10 mouse cellular contexts compared by ENCODE assay signal in genomic region chr2:49621234-49621633, GRCm38 (mm10). TPM values are rescaled to one million over a fixed set of nuclear protein-coding genes. Genes with fewer than 3 reads are reported as not detected.
DNase-seq lines count a peak whose midpoint lies in the region; ATAC-seq lines count a peak whose summit lies in the region.
"Had no signal": no experiment of that assay in that cellular context is flagged by ENCODE, and none has a peak within 500 bp of the region (broad histone marks: within the 10 kb centered on the region; RNA-seq: fewer than 3 reads in every experiment).

No protein-coding gene starts in this region.

- 65% methylated on average over 1 of the region's 1 CpGs for WGBS in embryonic facial prominence, embryonic 11.5 days
- 74% methylated on average over 1 of the region's 1 CpGs for WGBS in hindbrain, embryonic 11.5 days
- 46% methylated on average over 1 of the region's 1 CpGs for WGBS in midbrain, embryonic 12.5 days
- WGBS in heart, embryonic 12.5 days, result 70% methylated on average over 1 of the region's 1 CpGs

- ATAC-seq in embryonic facial prominence, embryonic 11.5 days (replicated peaks; ENCODE audit: insufficient number of reproducible peaks, low FRiP score, low TSS enrichment, low read depth), result no peak
- no peak for ATAC-seq in hindbrain, embryonic 11.5 days (ENCODE audit: low FRiP score)
- no peak for ATAC-seq in midbrain, embryonic 12.5 days (ENCODE audit: low FRiP score, low read depth)
- no peak for ATAC-seq in heart, embryonic 12.5 days (ENCODE audit: insufficient number of reproducible peaks, low FRiP score)

- H3K4me2 ChIP-seq in embryonic facial prominence, embryonic 11.5 days (ENCODE audit: low read depth, low read length), result 0 out of 2 replicates have a peak overlapping the region, but pooled peaks have one; percentile 80
- peak overlapping the region; percentile 57 for H3K4me2 ChIP-seq in hindbrain, embryonic 11.5 days (replicated peaks; ENCODE audit: low read depth, low read length)
- peak overlapping the region; percentile 73 for H3K4me2 ChIP-seq in midbrain, embryonic 12.5 days (replicated peaks)
- H3K4me2 ChIP-seq in heart, embryonic 12.5 days, result no peak overlapping the region

- peak; percentile 39 for DNase-seq in MN1 (ENCODE audit: low spot score)
- DNase-seq in embryonic facial prominence, embryonic 11.5 days (ENCODE audit: low spot score), result no peak
- DNase-seq in hindbrain, embryonic 11.5 days (ENCODE audit: low spot score), result peak; percentile 28
- DNase-seq in right cerebral cortex, postnatal 36 days (ENCODE audit: low spot score in 2 of 2), result no peak
- DNase-seq in T-cell, adult 2 months (ENCODE audit: low spot score), result no peak
- DNase-seq in left cerebral cortex, adult 8-10 months (ENCODE audit: low spot score in 2 of 2), result no peak
- DNase-seq: heart, postnatal 10 days had no signal

- H3K9ac ChIP-seq in embryonic facial prominence, embryonic 11.5 days (replicated peaks; ENCODE audit: low read length), result no peak overlapping the region
- peak overlapping the region; percentile 93 for H3K9ac ChIP-seq in hindbrain, embryonic 11.5 days (ENCODE audit: low read depth, low read length)
- H3K9ac ChIP-seq in midbrain, embryonic 12.5 days (replicated peaks), result peak overlapping the region; percentile 97
- H3K9ac ChIP-seq in heart, embryonic 12.5 days, result no peak overlapping the region

- H3K4me3 ChIP-seq in embryonic facial prominence, embryonic 11.5 days (ENCODE audit: low read depth, low read length), result peak overlapping the region; percentile 90; the same call in 1 of the 2 replicates
- H3K4me3 ChIP-seq in hindbrain, embryonic 11.5 days (ENCODE audit: low read depth, low read length), result peak overlapping the region; percentile 83
- peak overlapping the region; percentile 91 for H3K4me3 ChIP-seq in midbrain, embryonic 12.5 days
- no peak overlapping the region for H3K4me3 ChIP-seq in heart, embryonic 12.5 days

- no peaks in the 10 kb centered on the region for H3K4me1 ChIP-seq in embryonic facial prominence, embryonic 11.5 days (ENCODE audit: control insufficient read depth, insufficient read depth, low read length)
- no peaks in the 10 kb centered on the region; the same call in 1 of the 2 replicates for H3K4me1 ChIP-seq in hindbrain, embryonic 11.5 days (replicated peaks; ENCODE audit: control insufficient read depth, insufficient read depth, low read length)
- peaks cover 21% of the 10 kb centered on the region for H3K4me1 ChIP-seq in midbrain, embryonic 12.5 days
- H3K4me1 ChIP-seq in heart, embryonic 12.5 days (replicated peaks), result peaks cover 12% of the 10 kb centered on the region

- H3K27ac ChIP-seq in embryonic facial prominence, embryonic 11.5 days (replicated peaks; ENCODE audit: low read depth, low read length), result no peak overlapping the region
- H3K27ac ChIP-seq in hindbrain, embryonic 11.5 days (ENCODE audit: low read depth, low read length), result no peak overlapping the region; the same call in 1 of the 2 replicates
- peak overlapping the region; percentile 88 for H3K27ac ChIP-seq in midbrain, embryonic 12.5 days (replicated peaks)
- no peak overlapping the region for H3K27ac ChIP-seq in heart, embryonic 12.5 days (ENCODE audit: poor library complexity, severe bottlenecking)

- H3K9me3 ChIP-seq in embryonic facial prominence, embryonic 11.5 days (replicated peaks; ENCODE audit: control insufficient read depth, low read length), result no peaks in the 10 kb centered on the region
- no peaks in the 10 kb centered on the region for H3K9me3 ChIP-seq in hindbrain, embryonic 11.5 days (ENCODE audit: control insufficient read depth, low read length)
- H3K9me3 ChIP-seq in midbrain, embryonic 12.5 days, result no peaks in the 10 kb centered on the region
- H3K9me3 ChIP-seq in heart, embryonic 12.5 days (replicated peaks), result peaks cover 5% of the 10 kb centered on the region; the same call in 1 of the 2 replicates

- no peaks in the 10 kb centered on the region for H3K36me3 ChIP-seq in embryonic facial prominence, embryonic 11.5 days (replicated peaks; ENCODE audit: control insufficient read depth, insufficient read depth, low read depth, low read length)
- H3K36me3 ChIP-seq in hindbrain, embryonic 11.5 days (ENCODE audit: control insufficient read depth, insufficient read depth, low read length), result no peaks in the 10 kb centered on the region
- H3K36me3 ChIP-seq in midbrain, embryonic 12.5 days, result peaks cover 22% of the 10 kb centered on the region
- no peaks in the 10 kb centered on the region for H3K36me3 ChIP-seq in heart, embryonic 12.5 days

- no peaks in the 10 kb centered on the region for H3K27me3 ChIP-seq in embryonic facial prominence, embryonic 11.5 days (ENCODE audit: control insufficient read depth, insufficient read depth, low read length)
- H3K27me3 ChIP-seq in hindbrain, embryonic 11.5 days (ENCODE audit: control insufficient read depth, insufficient read depth, low read length), result no peaks in the 10 kb centered on the region
- no peaks in the 10 kb centered on the region for H3K27me3 ChIP-seq in midbrain, embryonic 12.5 days
- H3K27me3 ChIP-seq in heart, embryonic 12.5 days (replicated peaks), result peaks cover 29% of the 10 kb centered on the region
- H3K27me3 ChIP-seq: CH12.LX had no signal

RNA-seq across cellular contexts. Expression of gene Kif5c, which starts 2.1 kb away (rescaled TPM):
- polyA plus RNA-seq in embryonic facial prominence, embryonic 11.5 days (2014; fragmentation: Nextera tagmentation; extraction: Ambion mirVana), result 36.3 and 41.0 TPM in 2 replicates
- 112 and 115 TPM in 2 replicates for polyA plus RNA-seq in hindbrain, embryonic 11.5 days (2014; fragmentation: Nextera tagmentation; extraction: Ambion mirVana)
- 131 and 149 TPM in 2 replicates for polyA plus RNA-seq in midbrain, embryonic 12.5 days (2016; fragmentation: Nextera tagmentation; extraction: Ambion mirVana)
- 1.0 and 1.2 TPM in 2 replicates for polyA plus RNA-seq in heart, embryonic 12.5 days (2016; fragmentation: Nextera tagmentation; extraction: Ambion mirVana)
- total RNA-seq in left cerebral cortex, adult 8-10 months (2022), result 100 to 1,000 TPM; 526 to 565 (median 546) TPM

Comparison
In these comparisons a context has a peak if more than half of its experiments do, and no peak if none do; other contexts are left out.
1. DNase-seq: peak in MN1 (single experiment) and hindbrain, embryonic 11.5 days (single experiment); none in embryonic facial prominence, embryonic 11.5 days (single experiment), right cerebral cortex, postnatal 36 days (0 of 2), T-cell, adult 2 months (single experiment) and left cerebral cortex, adult 8-10 months (0 of 2).
2. H3K9ac ChIP-seq: peak in hindbrain, embryonic 11.5 days (single experiment) and midbrain, embryonic 12.5 days (single experiment); none in embryonic facial prominence, embryonic 11.5 days (single experiment) and heart, embryonic 12.5 days (single experiment).
3. RNA of gene Kif5c, which starts 2.1 kb away (polyA plus RNA-seq): 131 to 149 TPM in midbrain, embryonic 12.5 days, 112 to 115 TPM in hindbrain, embryonic 11.5 days and 36.3 to 41.0 TPM in embryonic facial prominence, embryonic 11.5 days; 1.0 to 1.2 TPM in heart, embryonic 12.5 days; every median in the first group is over 10 times any median in the second.